Mouse (Mus musculus) erythroblast, embryonic 14.5 days (primary cell): Measurements from ENCODE around the gene Krt15.

Source experiments
- GATA1 ChIP-seq: IDR thresholded peaks from 2 replicates; pipeline ENCODE4 v1.6.1; 2012; ENCODE audit warnings: low read length, inconsistent platforms, mixed read lengths
- TAL1 ChIP-seq: IDR thresholded peaks from 3 replicates; pipeline ENCODE4 v1.6.1; 2012; ENCODE audit warnings: low read length, inconsistent platforms, mixed read lengths

DNA sequence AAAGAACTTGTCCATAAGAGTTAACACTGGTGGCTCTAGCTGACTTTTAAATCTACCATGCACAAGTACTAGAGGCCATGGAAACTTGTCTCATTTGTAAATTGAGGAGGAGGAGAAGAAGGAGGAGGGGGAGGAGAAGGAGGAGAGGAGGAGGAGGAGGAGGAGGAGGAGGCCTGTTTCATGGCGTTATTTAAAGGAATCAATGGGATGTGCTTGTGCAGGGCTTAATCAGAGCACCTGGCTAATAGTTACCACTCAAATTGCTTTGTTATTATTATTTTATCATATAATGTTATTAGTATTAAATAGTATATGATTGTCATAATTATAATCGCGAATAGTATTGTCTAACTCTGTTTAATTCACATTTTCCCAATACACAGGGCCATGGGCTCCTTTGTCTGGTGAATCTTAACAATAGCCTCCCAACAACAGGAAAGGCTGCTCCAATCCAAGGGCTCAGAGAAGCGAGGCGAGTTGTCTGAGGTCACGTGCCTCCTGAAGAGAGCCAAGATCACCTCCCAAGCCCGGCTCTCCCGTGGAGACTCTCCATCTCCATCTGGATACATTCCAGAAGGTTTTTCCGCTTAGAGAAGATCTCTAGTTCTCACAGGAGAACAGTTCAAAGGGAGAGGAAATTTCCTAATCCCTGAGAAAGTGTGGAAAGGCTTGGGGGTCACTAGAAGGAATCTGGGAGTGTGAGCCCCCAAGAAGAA lies 13.0 kb upstream of the Krt15 start, which contains the start of gene Krt19:
- TF ChIP-seq TAL1 (no peak), GATA1 (no peak)
